Mouse (Mus musculus): ENCODE measurements at regions not wholly inside any gene's neighbourhood (a gene's known extent, or its start where the extent isn't known, plus 50 kb on each side); places are given as distances from the start of the nearest gene placed in this dataset.

DNA sequence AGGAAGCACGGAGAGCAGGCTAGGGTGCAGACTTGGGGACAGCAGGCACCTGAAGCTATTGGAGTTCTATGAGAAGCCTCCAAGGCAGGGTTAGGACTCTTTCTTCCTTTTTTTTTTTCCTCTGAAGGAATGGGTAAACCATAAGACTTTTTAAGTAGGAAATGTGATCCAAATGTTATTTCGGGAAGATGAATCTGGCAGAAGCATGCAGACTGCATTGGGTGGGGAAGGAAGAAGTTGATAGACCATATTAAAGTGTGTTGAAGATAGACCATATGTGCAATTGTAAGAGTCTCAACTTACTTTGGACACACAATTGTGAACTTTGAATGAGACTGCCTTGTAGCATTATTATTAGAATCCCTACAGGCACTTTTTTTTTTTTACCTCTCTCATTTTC, 304.5 kb downstream of the Ndfip2 start:
- TF ChIP-seq CTCF (IDR thresholded peaks at IDR 0.05; ENCODE audit: borderline replicate concordance, extremely low read depth, insufficient read depth, insufficient read length) (no peak), POLR2A (IDR thresholded peaks at IDR 0.05; ENCODE audit: borderline replicate concordance, extremely low read depth, insufficient read depth, insufficient read length, poor library complexity, severe bottlenecking) (no peak)

All from brain, embryonic 14.5 days (tissue).